8 mouse cellular contexts compared by ENCODE assay signal in genomic region chr4:59330961-59331604, GRCm38 (mm10).
A peak's percentile ranks its signal among the peaks of the same experiment; 100 is the strongest.
DNase-seq lines count a peak whose midpoint lies in the region; ATAC-seq lines count a peak whose summit lies in the region.

No protein-coding gene starts in this region.

- no peaks in the 10 kb centered on the region for H3K9me3 ChIP-seq in forebrain, embryonic 14.5 days (replicated peaks; ENCODE audit: control insufficient read depth, low read length)
- no peaks in the 10 kb centered on the region for H3K9me3 ChIP-seq in forebrain, embryonic 11.5 days (ENCODE audit: control insufficient read depth, low read length)
- H3K9me3 ChIP-seq in megakaryocyte, embryonic 14.5 days, result no peaks in the 10 kb centered on the region
- H3K9me3 ChIP-seq in intestine, embryonic 16.5 days (ENCODE audit: control insufficient read depth, low read length), result no peaks in the 10 kb centered on the region
- no peaks in the 10 kb centered on the region for H3K9me3 ChIP-seq in stomach, embryonic 16.5 days (replicated peaks; ENCODE audit: control insufficient read depth, low read length)
- no peaks in the 10 kb centered on the region for H3K9me3 ChIP-seq in midbrain, embryonic 11.5 days (ENCODE audit: control insufficient read depth, low read length)

- no peaks in the 10 kb centered on the region; the same call in 1 of the 2 replicates for H3K4me1 ChIP-seq in forebrain, embryonic 14.5 days (ENCODE audit: control insufficient read depth, insufficient read depth, low read length)
- no peaks in the 10 kb centered on the region for H3K4me1 ChIP-seq in forebrain, embryonic 11.5 days (replicated peaks; ENCODE audit: control insufficient read depth, insufficient read depth, low read length)
- H3K4me1 ChIP-seq in megakaryocyte, embryonic 14.5 days, result peaks cover 50% of the 10 kb centered on the region
- peaks cover 18% of the 10 kb centered on the region for H3K4me1 ChIP-seq in intestine, embryonic 16.5 days (ENCODE audit: control insufficient read depth, insufficient read depth, low read length)
- peaks cover 14% of the 10 kb centered on the region; the same call in 1 of the 2 replicates for H3K4me1 ChIP-seq in stomach, embryonic 16.5 days (ENCODE audit: control insufficient read depth, insufficient read depth, low read length)
- peaks cover 2% of the 10 kb centered on the region; the same call in 1 of the 2 replicates for H3K4me1 ChIP-seq in midbrain, embryonic 11.5 days (ENCODE audit: control insufficient read depth, insufficient read depth, low read length)

- peak; percentile 43; the same call in 1 of the 2 replicates for ATAC-seq in forebrain, embryonic 14.5 days
- ATAC-seq in forebrain, embryonic 11.5 days (replicated peaks; ENCODE audit: low FRiP score), result no peak
- no peak for ATAC-seq in megakaryocyte, adult 5-6 weeks (ENCODE audit: poor library complexity, severe bottlenecking)
- ATAC-seq in intestine, embryonic 16.5 days, result peak; percentile 72
- peak; percentile 66; the same call in 1 of the 2 replicates for ATAC-seq in stomach, embryonic 16.5 days (ENCODE audit: insufficient read depth, low FRiP score)
- ATAC-seq in midbrain, embryonic 11.5 days (ENCODE audit: low FRiP score), result no peak

- no peak overlapping the region for H3K4me2 ChIP-seq in forebrain, embryonic 14.5 days (ENCODE audit: low read length)
- H3K4me2 ChIP-seq in forebrain, embryonic 11.5 days (ENCODE audit: low read depth, low read length, severe bottlenecking), result no peak overlapping the region
- no peak overlapping the region for H3K4me2 ChIP-seq in intestine, embryonic 16.5 days (ENCODE audit: low read depth, low read length)
- H3K4me2 ChIP-seq in stomach, embryonic 16.5 days (ENCODE audit: low read depth, low read length), result peak overlapping the region; percentile 30; the same call in 1 of the 2 replicates
- H3K4me2 ChIP-seq in midbrain, embryonic 11.5 days, result no peak overlapping the region

- no peaks in the 10 kb centered on the region for H3K36me3 ChIP-seq in forebrain, embryonic 14.5 days (ENCODE audit: control insufficient read depth, insufficient read depth, low read length)
- H3K36me3 ChIP-seq in forebrain, embryonic 11.5 days (ENCODE audit: control insufficient read depth, insufficient read depth, low read length), result no peaks in the 10 kb centered on the region
- H3K36me3 ChIP-seq in megakaryocyte, embryonic 14.5 days (replicated peaks; ENCODE audit: low read length), result peaks cover 97% of the 10 kb centered on the region
- H3K36me3 ChIP-seq in intestine, embryonic 16.5 days (ENCODE audit: control insufficient read depth, insufficient read depth, low read length), result no peaks in the 10 kb centered on the region
- no peaks in the 10 kb centered on the region for H3K36me3 ChIP-seq in stomach, embryonic 16.5 days (ENCODE audit: control insufficient read depth, insufficient read depth, low read length)
- no peaks in the 10 kb centered on the region for H3K36me3 ChIP-seq in midbrain, embryonic 11.5 days (ENCODE audit: control insufficient read depth, insufficient read depth, low read length)

- H3K27ac ChIP-seq in forebrain, embryonic 14.5 days (ENCODE audit: low read depth, low read length), result peak overlapping the region; percentile 39
- no peak overlapping the region for H3K27ac ChIP-seq in forebrain, embryonic 11.5 days (ENCODE audit: low read depth, low read length)
- H3K27ac ChIP-seq in intestine, embryonic 16.5 days (ENCODE audit: low read length), result peak overlapping the region; percentile 84
- peak overlapping the region; percentile 97 for H3K27ac ChIP-seq in stomach, embryonic 16.5 days (ENCODE audit: low read length)
- no peak overlapping the region for H3K27ac ChIP-seq in midbrain, embryonic 11.5 days (ENCODE audit: low read depth, low read length)

- no peaks in the 10 kb centered on the region for H3K27me3 ChIP-seq in forebrain, embryonic 14.5 days (replicated peaks; ENCODE audit: control insufficient read depth, insufficient read depth, low read length)
- no peaks in the 10 kb centered on the region for H3K27me3 ChIP-seq in forebrain, embryonic 11.5 days (ENCODE audit: control insufficient read depth, insufficient read depth, low read length)
- no peaks in the 10 kb centered on the region for H3K27me3 ChIP-seq in megakaryocyte, embryonic 14.5 days (replicated peaks)
- H3K27me3 ChIP-seq in intestine, embryonic 16.5 days (replicated peaks; ENCODE audit: control insufficient read depth, insufficient read depth, low read length), result no peaks in the 10 kb centered on the region
- H3K27me3 ChIP-seq in stomach, embryonic 16.5 days (ENCODE audit: control insufficient read depth, insufficient read depth, low read length), result no peaks in the 10 kb centered on the region
- no peaks in the 10 kb centered on the region for H3K27me3 ChIP-seq in midbrain, embryonic 11.5 days (ENCODE audit: control insufficient read depth, insufficient read depth, low read length)

- 21% methylated on average over 10 of the region's 10 CpGs for WGBS in forebrain, embryonic 14.5 days
- 29% methylated on average over 10 of the region's 10 CpGs for WGBS in forebrain, embryonic 11.5 days
- WGBS in intestine, embryonic 16.5 days, result 45% methylated on average over 10 of the region's 10 CpGs
- 31% methylated on average over 10 of the region's 10 CpGs for WGBS in stomach, embryonic 16.5 days
- 37% methylated on average over 10 of the region's 10 CpGs for WGBS in midbrain, embryonic 11.5 days

- H3K9ac ChIP-seq in forebrain, embryonic 14.5 days (ENCODE audit: low read length), result 0 out of 2 replicates have a peak overlapping the region, but pooled peaks have one; percentile 13
- H3K9ac ChIP-seq in forebrain, embryonic 11.5 days (ENCODE audit: low read length), result no peak overlapping the region
- H3K9ac ChIP-seq in intestine, embryonic 16.5 days (ENCODE audit: low read depth, low read length), result peak overlapping the region; percentile 45
- H3K9ac ChIP-seq in stomach, embryonic 16.5 days (ENCODE audit: low read length), result peak overlapping the region; percentile 53
- no peak overlapping the region for H3K9ac ChIP-seq in midbrain, embryonic 11.5 days (ENCODE audit: low read length)

- peak; percentile 21 for DNase-seq in forebrain, embryonic 14.5 days (ENCODE audit: low spot score)
- no peak for DNase-seq in forebrain, embryonic 11.5 days (ENCODE audit: low spot score)
- no peak for DNase-seq in midbrain, embryonic 11.5 days (ENCODE audit: low spot score, missing footprints)
- DNase-seq in gastrocnemius, adult 18-20 months (ENCODE audit: low spot score), result no peak

- H3K4me3 ChIP-seq in forebrain, embryonic 14.5 days (ENCODE audit: low read depth, low read length), result no peak overlapping the region
- H3K4me3 ChIP-seq in forebrain, embryonic 11.5 days (ENCODE audit: low read depth, low read length), result no peak overlapping the region
- peak overlapping the region; percentile 81 for H3K4me3 ChIP-seq in megakaryocyte, embryonic 14.5 days (replicated peaks)
- H3K4me3 ChIP-seq in intestine, embryonic 16.5 days (ENCODE audit: low read length), result no peak overlapping the region
- H3K4me3 ChIP-seq in stomach, embryonic 16.5 days (replicated peaks; ENCODE audit: low read length), result no peak overlapping the region
- H3K4me3 ChIP-seq in midbrain, embryonic 11.5 days (ENCODE audit: low read depth, low read length), result no peak overlapping the region

Comparison
In these comparisons a context has a peak if more than half of its experiments do, and no peak if none do; other contexts are left out.
1. ATAC-seq: peak in forebrain, embryonic 14.5 days (single experiment), intestine, embryonic 16.5 days (single experiment) and stomach, embryonic 16.5 days (single experiment); none in forebrain, embryonic 11.5 days (single experiment), megakaryocyte, adult 5-6 weeks (single experiment) and midbrain, embryonic 11.5 days (single experiment).
2. H3K27ac ChIP-seq: peak in forebrain, embryonic 14.5 days (single experiment), intestine, embryonic 16.5 days (single experiment) and stomach, embryonic 16.5 days (single experiment); none in forebrain, embryonic 11.5 days (single experiment) and midbrain, embryonic 11.5 days (single experiment).
3. H3K9ac ChIP-seq: peak in forebrain, embryonic 14.5 days (single experiment), intestine, embryonic 16.5 days (single experiment) and stomach, embryonic 16.5 days (single experiment); none in forebrain, embryonic 11.5 days (single experiment) and midbrain, embryonic 11.5 days (single experiment).